Mouse (Mus musculus) CD4-positive, CD25-positive, alpha-beta regulatory T cell (primary cell): Measurements from ENCODE around the gene Serpina7. TPM values are rescaled to one million over a fixed set of nuclear protein-coding genes. Genes with fewer than 3 reads are reported as not detected.

Experiments used
- polyA plus RNA-seq: library from polyadenylated mRNA; unstranded; fragments of 100-300 nt; shearing (Covaris generic); gene quantifications from one replicate; pipeline ENCODE4 v1.2.1, GENCODE M21; 2017

The Serpina7 gene
- polyA plus RNA-seq: not detected

DNA sequence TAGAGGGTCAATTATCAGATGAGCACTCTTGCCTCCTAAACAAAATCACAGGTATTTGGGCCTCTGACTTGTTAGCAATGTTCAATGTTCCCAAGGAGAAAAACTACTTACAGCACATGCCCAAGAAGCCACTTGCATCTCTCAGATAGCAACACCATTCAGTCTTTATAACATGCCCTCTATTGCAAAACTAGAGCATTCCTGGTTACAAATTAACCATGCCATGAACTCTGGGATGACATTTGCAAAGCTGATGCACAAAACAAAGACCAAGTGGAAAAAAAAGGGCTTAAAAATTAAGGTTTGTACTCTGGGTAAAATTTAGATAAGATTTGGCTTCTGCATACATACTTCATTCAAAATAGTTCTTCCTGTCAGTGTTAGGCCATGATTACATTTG lies at the start of gene Serpina7:
TSS of gene Serpina7 (minus strand) at position 160 of the 400 bp plus-strand sequence.

DNA sequence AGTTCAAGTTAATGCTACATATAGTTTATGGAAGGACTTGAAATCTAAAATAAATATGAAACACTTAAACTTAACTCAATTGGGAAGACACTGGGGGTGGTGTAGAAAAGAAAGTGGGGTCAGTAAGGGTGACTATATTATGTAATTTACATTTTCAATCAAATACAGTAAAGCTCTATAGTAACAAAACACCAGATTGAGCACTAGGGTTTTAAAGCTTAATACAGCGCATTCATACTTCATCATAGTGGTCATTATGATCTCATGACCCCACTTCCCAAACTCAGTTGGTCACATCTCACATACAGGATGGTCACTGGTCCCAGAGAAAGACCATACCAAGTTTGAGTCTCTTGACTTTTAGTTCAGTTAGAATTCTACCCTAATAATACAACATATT lies 907 bp upstream of the Serpina7 start, which contains the start of gene 4930513O06Rik:
TSS of gene 4930513O06Rik (plus strand) at position 301 of the 400 bp plus-strand sequence.

Other genes starting within 250 kb of the Serpina7 start
- gene Nrk, start 170.8 kb downstream of the Serpina7 start, polyA plus RNA-seq: not detected
- gene 4930513O06Rik, start 1.0 kb upstream of the Serpina7 start, polyA plus RNA-seq: not detected
- gene 4933428M09Rik, start 94.0 kb upstream of the Serpina7 start, polyA plus RNA-seq: not detected
- gene Mum1l1, start 124.8 kb upstream of the Serpina7 start, polyA plus RNA-seq: not detected
- gene Trap1a, start 248.4 kb upstream of the Serpina7 start, polyA plus RNA-seq: not detected